Mouse (Mus musculus) left cerebral cortex, adult 18-20 months (tissue): ENCODE data around the gene Trpm2. TPM values are rescaled to one million over a fixed set of nuclear protein-coding genes. Genes with fewer than 3 reads are reported as not detected.
"Not testable (repeated sequence)": the region's sequence is repeated elsewhere in the genome, so short reads cannot be mapped to it uniquely, and the experiment has no call there.

Source experiments
- DNase-seq, 2 experiments: peaks; one replicate each; pipeline ENCODE4 v3.0.0; 2021 to 2022; ENCODE audit warnings: low spot score in 2 of 2, mixed read lengths in 1 of 2
- total RNA-seq, 2 experiments: library from RNA; stranded (reverse); gene quantifications; 2 replicates each; pipeline ENCODE4 v1.2.3; 2021

The Trpm2 gene
- total RNA-seq, 2 experiments from 2014 or later, result 47.5 to 51.9 TPM

DNA sequence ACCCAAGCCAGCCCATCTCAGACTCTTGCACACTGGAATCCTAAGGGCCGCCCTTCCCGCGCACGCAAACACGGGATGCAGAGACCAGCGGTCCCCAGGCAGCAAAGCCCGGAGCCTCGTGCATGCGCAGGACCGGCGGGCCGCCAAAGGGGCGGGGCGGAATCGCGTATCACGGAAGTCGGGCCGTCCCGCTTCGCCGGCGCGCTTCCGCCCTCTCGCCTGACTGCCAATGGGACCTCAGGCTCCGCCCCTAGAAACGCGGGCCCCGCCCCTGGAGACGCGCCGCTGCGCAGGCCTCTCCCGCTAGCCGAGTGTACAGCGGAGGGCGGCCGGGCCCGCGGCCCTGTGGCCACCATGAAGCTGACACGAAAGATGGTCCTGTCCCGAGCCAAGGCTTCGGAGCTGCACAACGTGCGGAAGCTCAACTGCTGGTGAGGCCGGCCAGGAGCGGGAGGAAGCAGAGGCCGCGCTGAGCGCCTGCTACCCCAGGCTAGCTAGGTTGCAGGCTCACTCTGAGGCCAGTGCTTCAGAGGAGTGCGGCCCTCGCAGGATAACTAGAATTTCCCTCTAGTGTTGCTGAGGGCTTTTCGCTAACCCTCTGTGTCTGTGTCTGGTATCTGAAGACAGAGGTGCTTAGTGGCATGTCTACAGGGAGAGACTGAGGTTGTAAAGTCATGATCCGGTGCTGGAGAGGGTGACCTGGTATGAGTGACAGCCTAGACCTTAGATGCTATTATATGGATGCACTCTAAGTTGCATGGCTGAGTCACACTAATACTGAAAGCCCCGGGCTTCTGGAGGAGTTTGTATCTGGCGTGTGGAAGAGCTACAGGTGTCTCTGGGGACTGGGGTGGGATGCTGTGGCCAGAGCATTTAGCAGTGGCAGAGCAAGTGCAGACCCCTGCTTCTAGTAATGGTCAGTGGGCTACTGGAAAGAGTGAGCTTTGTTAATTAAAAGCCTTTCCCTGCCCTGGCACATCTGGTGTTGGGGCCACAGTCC is 8.3 kb upstream of the Trpm2 start, which contains the start of gene 1810043G02Rik:
1810043G02Rik (plus strand) TSS at position 174 of the 1,000 bp plus-strand sequence.
- peak; percentile 100 for DNase-seq

DNA sequence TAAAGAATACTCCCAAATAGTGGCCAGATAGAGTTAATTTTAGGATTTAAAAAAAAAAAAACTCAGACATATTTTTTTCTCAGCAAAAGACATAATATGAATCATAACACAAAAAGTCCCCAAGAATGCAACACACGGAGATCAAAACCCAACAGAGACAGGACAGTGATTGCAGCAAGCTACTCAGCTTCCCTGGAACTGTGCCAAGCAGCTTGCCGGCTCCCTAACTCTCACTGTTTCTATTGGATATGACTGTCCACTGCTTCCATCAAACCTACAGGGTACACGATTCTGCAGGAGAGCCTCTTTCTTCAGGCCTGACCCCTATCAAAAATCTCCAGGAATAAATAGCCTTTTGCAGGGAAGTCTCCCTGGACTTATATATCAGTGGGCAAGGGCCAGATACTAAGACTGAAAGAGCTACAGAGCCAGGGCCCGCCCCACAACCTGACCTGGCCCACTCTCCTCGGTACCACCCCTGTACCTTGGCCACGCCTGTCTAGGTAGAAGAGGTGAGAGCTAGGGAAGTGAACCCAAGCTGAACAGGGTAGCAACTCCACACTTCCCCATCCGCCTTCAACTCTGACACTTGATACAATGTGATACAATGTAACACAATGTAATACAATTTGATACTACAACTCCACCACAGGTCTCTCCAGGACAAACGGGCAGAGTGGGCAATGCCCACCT is 6.2 kb upstream of the Trpm2 start:
- no peak for DNase-seq

DNA sequence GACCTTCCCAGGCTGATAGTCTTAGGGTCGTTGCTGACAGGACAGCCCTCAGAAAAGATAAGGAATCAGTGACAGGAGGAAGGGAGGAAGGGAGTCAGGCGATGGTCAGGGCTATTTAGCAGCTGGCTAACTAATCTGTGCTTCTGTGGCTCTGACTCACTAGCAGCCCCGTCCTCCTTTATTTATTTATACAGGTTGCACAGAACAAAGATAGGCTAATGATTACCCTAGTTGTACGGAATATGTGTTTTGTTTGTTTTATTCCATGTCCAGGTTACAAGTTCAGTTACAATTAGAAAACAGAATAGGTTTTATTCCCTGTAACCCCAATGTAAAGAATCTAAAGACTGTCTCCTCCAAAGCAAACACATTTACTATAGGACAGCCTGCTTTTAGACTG is 5.3 kb upstream of the Trpm2 start:
- no peak for DNase-seq

DNA sequence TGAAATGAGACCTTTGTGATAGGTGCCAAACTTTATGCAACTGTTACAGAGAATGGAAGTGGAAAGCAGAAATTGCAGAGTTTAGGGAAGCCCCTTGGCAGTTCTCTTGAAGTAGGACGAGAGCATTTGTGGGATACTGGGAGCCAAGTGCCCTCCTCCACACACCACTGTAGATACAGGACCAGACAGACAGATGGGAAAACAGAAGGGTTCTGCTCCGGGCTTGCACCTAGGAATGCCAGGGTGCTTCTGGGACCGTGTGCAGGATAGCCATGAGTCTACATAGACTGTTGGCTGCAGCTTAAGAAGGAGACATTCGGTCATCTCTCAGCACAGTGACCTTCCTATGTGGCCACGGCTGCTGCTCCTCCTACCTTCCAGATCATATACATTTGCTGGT is 4.4 kb upstream of the Trpm2 start:
- no peak for DNase-seq

DNA sequence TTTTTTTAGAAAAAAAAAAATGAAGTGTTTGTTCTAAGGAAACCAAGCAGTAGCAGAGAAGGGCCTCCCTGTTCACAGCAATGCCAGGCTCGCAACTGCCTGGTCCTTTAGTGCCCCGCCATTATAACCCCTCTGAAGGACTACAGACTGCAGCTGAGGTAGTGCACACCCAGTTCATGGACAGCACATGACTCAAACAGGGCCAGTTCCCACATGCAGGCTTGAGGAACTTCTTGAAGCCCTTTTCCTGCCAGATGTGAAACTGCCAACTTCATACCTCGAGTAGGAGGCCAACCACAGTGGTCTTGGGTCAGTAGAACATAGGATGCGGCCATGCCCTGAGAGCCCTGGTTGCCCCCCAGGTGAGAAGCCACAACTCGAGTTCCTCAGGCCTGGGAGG is 4.0 kb upstream of the Trpm2 start:
- DNase-seq, result no peak

DNA sequence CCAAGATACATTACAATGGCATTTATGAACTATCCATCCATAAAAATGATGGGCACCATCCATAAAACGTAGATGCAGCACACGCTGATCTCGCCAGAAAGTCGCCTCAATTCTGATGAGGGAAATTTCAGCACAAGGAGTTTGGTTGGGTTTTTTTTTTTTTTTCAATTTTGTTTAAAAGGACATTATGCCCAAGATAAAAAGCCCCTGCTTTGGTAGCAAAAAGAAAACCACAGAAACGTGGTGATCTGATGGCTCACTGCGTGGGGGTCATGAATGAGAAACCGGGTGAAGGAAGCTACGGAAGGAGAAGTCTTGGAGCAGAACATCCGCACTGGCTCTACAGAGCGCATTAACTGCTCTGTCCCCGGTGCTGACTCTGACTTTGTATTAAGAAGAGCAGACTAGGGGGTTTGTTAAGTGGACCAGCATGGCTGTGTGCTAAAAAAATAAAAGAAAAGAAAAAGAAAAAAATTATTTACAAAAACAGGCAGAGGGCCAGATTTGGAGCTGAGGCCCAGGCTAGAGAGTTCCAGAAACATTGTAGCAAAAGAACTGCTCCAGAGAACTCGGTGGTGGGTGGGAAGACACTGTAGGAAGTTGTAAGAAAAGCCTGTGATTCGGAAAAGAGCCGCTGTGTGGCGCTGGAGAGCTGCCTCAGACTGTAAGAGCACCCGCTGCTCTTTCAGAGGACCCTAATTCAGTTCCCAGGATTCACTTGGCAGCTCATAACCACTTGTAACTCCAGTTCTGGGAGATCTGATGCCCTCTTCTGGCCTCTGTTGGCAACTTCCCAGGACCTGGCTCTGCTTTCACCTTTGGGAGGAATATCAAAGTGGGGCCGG is 1.6 kb upstream of the Trpm2 start:
- DNase-seq, result peak; percentile 39 to 62

DNA sequence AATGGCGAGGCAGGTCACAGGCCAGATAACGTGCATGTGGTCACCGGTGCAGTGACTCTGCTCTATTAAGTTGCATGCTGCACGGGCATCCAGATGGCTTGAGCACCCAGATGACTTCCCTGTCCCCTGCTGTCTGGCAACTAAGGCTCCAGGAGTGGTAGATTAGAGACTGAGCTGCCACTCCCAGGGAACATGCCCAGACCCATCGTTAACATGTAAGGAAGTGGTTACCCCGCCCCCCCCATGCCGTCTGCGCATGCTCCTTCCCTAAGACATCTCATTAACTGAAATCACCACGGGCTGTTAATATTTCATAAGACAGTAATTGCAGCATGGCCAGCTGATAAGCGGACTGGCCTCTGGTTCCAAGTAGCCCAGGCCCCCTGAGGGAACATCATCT is 828 bp upstream of the Trpm2 start:
- no peak for DNase-seq

DNA sequence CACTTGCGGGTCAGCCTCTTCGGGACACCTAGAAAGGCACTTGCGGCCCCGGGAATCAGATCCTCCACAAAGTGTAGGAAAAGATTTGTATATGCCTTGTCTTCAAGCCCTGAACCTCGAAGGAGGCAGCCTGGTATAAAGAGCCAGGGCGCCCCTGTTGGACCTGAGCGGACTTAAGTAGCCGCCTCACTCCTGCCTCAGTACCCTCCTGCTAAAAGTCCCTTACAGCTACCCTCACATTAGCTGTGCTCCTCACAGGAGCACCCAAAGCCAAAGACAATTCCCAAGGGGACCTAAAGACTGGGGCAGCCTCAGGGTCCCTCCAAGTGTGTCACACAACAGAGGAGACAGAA is 414 bp downstream of the Trpm2 start:
- no peak for DNase-seq

DNA sequence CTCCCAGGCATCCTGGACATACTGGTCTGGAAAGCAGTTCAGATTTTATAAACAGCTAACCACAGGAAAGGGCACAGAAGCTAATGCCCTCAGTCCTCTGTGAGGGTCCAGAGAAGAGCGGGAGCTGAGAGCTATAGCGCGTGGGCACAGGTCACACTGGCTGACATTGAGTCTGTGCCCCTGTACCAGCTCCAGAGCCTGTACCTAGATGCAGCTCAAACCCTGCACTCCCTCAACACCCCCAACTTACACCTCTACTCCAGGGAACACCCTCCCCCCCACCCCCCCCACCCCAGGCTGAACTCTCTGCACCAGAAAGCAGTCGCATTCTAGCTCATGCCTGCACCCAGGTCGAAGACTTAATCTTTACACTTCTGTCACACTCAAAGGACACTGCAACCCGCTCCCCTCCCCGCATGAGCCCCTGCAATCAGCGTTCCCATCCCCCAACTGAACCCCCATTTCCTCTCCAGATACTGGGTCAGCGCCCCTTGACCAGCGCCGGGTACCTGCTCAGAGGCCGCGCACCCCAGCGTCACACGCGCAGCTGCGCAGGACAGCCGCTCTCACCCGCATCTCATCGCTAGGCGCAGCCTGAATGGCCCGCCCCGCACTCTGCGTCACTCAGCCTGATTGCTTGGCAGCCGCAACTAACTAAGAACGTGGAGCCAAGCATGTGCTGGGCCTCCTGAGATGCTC is 940 bp downstream of the Trpm2 start:
- DNase-seq, result peak; percentile 73 to 78

DNA sequence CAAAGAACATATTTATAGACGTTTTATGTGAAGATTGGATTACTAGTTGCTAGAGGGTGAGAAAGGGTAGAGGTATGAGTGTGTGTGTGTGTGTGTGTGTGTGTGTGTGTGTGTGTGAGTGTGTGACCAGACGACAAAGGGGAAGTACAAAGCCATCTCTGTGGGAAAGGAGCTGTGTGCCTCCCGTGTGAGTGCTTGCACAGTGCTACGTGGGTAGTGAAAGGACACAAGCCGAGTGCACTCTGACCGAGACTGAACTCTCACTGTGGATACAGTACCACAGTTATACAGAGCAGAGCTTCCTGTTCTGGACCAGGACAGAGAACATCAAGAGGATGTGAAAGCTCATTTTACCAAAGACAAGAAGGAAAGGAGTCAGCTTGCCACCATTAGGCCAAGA is 6.4 kb downstream of the Trpm2 start:
- DNase-seq, result no peak

DNA sequence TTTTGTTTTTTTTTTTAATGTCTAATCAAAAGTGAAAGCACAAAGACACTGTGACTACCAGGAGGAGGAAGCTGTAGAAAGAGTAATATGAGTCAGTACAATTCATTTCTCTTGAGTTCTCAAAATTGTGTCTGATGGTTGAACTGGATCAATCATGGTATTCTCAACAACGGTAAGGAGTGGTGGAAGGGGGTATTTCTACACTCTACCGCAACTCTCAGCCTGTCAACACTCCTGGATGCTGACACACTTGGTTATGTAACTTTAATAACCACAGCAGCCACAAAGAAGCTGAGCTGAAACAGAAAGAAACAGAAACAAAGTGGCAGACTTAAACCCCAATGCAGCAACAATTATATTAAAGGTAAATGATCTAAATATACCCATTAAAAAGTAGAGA is 7.6 kb downstream of the Trpm2 start:
- DNase-seq, result no peak

DNA sequence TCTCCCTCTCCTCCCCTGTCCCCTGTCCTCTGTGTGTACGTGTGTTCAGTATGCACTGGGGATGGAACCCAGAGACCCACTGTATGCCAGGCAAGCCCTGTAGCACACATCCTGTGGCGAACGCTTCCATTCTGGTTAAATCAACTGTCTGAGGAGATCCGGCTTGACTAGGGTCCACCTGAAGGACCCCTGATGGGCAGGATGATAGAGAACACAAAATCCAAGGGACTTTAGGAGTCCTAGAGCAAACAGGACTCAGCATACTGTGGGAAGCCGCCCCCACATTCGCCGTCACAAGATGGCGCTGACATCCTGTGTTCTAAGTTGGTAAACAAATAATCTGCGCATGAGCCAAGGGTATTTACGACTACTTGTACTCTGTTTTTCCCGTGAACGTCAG is 19.9 kb downstream of the Trpm2 start:
- DNase-seq, result not testable (repeated sequence)

DNA sequence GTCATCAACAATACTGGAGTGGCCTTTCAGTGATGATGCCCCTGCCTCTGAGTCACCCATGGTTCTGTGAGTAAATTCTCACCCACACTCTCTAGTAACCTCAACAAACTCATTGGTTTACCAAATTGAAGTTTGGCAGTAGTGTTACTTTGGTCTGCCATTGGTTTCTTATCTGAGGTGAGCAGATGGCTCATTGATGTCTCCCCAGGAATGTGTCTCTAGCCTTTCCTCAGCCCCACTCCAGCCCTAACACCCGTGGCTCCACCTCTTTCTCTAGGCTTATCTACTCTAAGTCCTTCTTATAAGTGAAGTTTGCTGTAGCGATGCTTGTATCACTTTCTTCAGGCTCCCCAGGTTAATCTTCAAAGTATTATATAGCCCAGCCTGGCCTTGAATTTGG is 30.7 kb downstream of the Trpm2 start:
- DNase-seq, result no peak

DNA sequence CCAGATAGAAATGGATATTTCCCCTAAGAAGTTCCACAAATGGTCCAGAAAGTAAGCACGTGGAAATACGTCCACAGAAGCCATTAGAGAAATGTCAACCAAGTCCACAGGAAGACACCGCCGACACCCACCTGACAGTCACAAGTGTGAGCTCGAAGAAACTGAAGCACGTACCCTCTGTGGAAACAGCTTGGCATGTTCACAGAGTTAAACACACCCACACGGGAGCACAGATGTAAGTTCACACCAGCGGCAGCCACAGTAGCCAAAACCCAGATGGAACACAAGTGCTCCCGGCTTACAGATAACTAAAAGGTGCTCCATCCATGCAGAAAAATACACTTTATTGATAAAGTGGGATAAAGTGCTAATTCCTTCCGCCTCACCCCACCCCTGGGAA is 43.0 kb downstream of the Trpm2 start:
- peak in 1 of 2 experiments; percentile 15 for DNase-seq

DNA sequence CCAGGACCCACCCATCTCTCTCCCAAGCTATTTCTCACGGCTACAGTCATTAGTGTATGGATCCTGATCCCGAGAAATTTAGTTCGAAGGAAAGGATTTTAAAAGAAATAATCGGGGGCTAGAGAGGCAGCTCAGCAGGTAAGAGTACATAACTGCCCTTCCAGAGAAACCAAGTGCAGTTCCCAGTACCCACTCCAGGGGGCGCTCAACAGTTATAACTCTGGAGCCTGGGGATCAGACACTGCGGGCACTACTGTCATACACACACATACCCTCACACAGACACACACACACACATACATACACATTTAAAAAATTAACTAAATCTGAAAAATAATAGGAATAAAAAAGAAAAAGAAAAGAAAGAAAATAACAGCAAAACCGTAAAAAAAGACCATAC is 44.2 kb downstream of the Trpm2 start:
- DNase-seq, result peak; percentile 53 to 65

DNA sequence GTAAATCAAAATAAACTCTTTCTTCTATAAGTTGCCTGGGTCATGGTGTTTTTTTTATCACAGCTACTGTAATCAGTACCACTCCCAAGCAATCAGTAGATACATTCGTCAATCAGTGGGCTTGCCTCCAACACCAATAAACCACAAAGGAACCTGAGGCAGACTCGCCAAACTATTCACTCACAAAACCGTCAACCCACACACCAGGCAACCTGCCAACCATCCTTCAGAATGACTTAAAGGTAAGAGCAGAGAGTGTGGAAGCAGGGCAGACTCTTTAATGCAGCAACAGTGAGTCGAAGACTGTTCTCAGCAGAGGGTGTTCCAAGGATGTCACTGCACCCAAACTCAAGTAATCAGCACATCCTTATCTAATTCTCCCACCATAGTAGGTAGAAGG is 47.7 kb downstream of the Trpm2 start:
- DNase-seq, result peak in 1 of 2 experiments; percentile 26

DNA sequence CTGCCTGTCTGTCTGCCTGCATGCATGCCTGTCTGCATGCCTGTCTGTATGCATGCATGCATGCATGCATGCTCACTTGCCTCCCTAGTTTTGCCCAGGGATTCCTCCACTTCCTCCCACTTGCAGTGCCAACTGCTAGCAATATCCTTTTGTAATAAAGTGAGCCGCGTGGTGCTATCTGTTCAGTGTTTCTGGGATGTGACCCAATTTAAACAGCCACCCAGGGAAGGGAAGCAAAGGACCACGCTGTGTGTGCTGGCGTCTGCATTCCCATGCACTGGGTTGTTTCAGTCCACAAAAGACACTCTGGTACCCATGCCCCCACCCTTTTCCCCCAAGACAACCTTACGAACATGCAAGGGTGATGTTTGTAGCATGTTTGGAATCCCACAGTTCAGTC is 49.4 kb downstream of the Trpm2 start:
- DNase-seq, result peak; percentile 18 to 45

DNA sequence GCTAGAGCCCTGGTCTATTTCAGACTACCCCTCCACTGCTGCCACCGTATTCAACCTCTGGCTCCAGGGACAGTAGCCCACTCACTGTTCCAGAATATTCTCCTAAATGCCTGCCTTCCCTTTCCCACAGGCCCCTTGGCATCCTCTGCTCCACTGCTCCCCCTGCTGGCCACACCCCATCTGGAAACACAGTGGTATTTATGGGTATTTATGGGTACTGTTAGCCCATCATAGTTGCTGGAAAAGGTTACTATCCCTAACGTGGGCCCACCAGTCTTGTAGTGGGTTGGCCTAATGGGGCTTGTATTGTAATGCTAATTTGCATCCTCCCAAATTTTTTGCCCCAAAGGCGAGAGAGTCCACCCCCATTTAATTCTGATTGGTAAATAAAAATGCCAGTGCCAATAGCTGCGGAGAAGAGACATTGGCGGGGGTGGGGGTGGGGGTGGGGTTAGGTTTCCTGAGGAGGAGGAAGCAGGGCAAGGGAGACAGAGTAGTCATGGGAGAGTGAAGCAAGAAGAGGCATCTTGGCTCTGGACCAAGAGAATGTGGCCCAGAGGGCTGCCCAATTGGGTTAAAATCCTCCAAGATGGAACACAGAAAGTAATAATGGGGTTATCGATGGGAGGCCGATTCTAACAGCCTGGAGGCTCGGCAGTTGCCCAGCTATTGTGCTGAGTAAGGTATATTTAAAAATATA is 53.6 kb downstream of the Trpm2 start:
- peak; percentile 45 to 74 for DNase-seq

DNA sequence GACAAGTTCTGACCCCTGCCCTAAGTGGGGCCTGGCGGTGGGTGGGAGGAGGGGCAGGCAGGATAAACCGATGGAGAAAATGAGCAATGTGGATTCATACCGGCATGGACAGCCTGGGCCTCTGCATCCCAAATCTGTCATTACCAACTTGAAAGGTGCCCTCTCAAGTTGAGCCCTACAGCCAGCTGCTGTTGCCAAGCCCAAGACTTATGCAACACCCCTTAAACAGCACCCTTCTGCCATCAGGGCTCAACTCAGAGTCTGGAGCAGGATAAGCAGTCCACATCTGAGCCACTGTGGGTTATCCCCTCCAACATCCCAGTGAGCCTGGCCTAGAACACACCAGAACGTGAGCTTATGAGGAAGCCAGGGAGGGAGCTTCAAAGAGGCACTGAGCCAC is 57.1 kb downstream of the Trpm2 start:
- DNase-seq, result no peak

DNA sequence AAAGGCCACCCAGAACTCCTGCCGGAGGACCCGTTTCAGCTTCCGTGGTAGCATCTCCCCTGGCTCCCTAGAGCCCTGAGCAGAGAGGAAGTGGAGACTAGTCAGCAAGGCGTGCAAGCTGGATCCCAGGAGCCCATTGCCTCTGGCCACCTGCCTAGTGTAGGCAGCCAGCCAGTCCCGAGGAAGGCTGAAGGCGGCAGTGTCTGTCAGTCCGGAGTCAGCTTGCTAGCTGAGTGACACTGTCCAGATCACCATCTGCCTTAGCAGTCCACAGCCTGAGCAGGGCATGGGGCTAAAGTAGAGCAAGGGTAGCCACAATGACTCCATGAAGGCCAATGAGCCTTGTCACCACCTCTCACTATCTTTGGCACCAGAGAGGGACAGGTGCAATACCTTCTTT is 57.8 kb downstream of the Trpm2 start:
- DNase-seq, result no peak
